Mouse (Mus musculus): ENCODE measurements around the gene Rassf3. TPM values are rescaled to one million over a fixed set of nuclear protein-coding genes. Genes with fewer than 3 reads are reported as not detected.
A peak's percentile ranks its signal among the peaks of the same experiment; 100 is the strongest.

The Rassf3 gene
- polyA plus RNA-seq, 1 experiment from 2014 or later, result 19.2 TPM

DNA sequence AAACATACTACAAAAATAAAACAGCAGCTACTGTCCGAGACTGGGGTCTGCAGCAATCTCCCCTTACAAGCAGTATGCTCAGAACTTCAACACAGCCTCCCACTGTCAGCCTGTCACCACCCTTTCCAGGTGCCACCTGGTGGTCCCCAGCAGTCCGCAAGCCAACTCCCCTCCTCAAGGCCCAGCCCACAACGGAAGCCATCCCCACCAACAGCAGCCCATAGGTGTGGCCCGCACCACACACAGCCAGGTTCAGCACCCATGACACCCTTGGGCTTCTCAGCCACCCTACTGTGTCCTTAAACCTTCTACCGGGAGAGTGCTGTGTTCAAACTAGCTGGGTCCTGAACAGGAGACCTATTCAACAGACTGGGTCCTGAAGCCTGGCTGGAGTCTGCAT lies 51.1 kb downstream of the Rassf3 start:
- WGBS, result 85% methylated on average over 5 of the region's 5 CpGs

DNA sequence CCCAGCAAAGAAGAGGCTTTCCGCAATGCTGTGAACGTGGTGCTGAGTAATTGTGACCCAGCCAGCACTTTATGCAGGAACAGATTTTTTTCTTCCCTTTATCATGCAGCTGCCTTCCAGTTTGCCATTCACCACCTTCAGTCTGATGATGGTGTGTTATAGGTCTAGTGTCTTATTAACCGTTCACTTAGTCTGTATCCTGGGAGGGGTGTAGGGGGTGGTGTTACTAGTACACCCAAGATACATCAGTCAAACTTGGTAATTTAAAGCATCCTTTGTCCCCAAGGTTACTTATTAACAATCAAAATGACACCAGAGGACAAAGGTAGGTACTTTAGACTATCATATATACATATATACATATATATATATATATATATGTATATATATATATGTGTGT lies 51.7 kb downstream of the Rassf3 start:
- Histone ChIP-seq H3K27me3 (ENCODE audit: control insufficient read depth, insufficient read depth, low read length) (no peaks in the 10 kb centered on the region), H3K4me3 (ENCODE audit: low read depth, low read length) (no peak overlapping the region), H3K4me1 (replicated peaks; ENCODE audit: control insufficient read depth, insufficient read depth) (peaks cover 14% of the 10 kb centered on the region), H3K9ac (ENCODE audit: low read length) (no peak overlapping the region), H3K27ac (replicated peaks) (no peak overlapping the region), H3K36me3 (ENCODE audit: control insufficient read depth, insufficient read depth, low read length) (no peaks in the 10 kb centered on the region), H3K9me3 (ENCODE audit: control insufficient read depth, low read length) (no peaks in the 10 kb centered on the region), H3K4me2 (replicated peaks; ENCODE audit: low read depth) (no peak overlapping the region)
- TF ChIP-seq EP300 (optimal IDR thresholded peaks at IDR 0.05) (no peak), CTCF (IDR thresholded peaks at IDR 0.05; ENCODE audit: low read depth) (no peak)
- DNase-seq (ENCODE audit: low spot score) (no peak), ATAC-seq (ENCODE audit: low FRiP score, low TSS enrichment) (no peak)
- WGBS, result 77% methylated on average over 3 of the region's 3 CpGs

More for the DNA sequence above, 51.1 kb downstream of the Rassf3 start:
- Histone ChIP-seq H3K27ac (replicated peaks) (peak overlapping the region; percentile 65), H3K4me3 (ENCODE audit: low read depth, low read length) (no peak overlapping the region), H3K4me2 (replicated peaks; ENCODE audit: low read depth) (no peak overlapping the region), H3K36me3 (ENCODE audit: control insufficient read depth, insufficient read depth, low read length) (no peaks in the 10 kb centered on the region), H3K9me3 (ENCODE audit: control insufficient read depth, low read length) (no peaks in the 10 kb centered on the region), H3K27me3 (ENCODE audit: control insufficient read depth, insufficient read depth, low read length) (no peaks in the 10 kb centered on the region), H3K9ac (ENCODE audit: low read length) (no peak overlapping the region), H3K4me1 (replicated peaks; ENCODE audit: control insufficient read depth, insufficient read depth) (peaks cover 14% of the 10 kb centered on the region)
- DNase-seq (ENCODE audit: low spot score) (no peak), ATAC-seq (ENCODE audit: low FRiP score, low TSS enrichment) (no peak)
- TF ChIP-seq CTCF (IDR thresholded peaks at IDR 0.05; ENCODE audit: low read depth) (no peak; the same call in 1 of the 2 replicates), EP300 (optimal IDR thresholded peaks at IDR 0.05) (no peak)

DNA sequence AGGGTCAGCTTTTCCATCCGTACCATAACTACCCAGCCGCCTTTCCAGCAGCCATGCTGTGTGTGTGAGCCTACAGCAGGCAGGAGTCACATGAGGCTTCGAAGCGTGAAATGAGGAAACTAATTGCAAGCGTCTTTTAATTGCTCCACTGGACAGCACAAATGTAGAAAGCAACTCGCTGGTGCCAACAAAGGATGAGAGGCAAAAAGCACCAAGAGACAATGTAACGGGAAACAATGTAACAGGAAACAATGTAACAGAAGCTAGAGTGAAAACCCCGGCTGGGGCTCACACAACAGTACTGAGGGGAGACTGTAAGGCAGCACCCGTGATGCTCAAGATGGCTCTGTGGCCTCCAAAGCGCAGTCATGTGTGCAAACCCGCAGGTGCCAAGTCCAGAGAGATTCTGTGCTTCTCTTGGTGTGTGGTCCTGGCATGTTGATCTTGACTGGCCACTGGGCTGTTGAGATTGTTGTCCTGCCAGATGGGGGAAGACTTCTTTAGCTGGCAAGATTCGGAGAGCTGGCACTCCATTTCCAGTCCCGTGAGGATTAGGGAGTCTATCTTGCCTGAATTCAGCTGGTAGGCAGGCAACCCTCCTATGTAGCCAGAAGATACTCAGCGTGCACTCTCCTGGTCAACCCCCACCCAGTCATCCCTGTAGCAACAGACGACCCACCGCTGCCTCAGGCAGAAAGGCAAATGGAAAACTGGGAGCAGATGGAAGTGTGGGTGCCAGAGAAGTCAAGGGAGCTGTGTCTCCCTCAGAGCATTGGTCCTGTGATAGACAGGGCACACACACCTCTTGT lies 52.4 kb downstream of the Rassf3 start:
- TF ChIP-seq EP300 (optimal IDR thresholded peaks at IDR 0.05), result no peak
- Histone ChIP-seq H3K9ac (ENCODE audit: low read length) (no peak overlapping the region), H3K4me1 (replicated peaks; ENCODE audit: control insufficient read depth, insufficient read depth) (peaks cover 11% of the 10 kb centered on the region), H3K4me3 (ENCODE audit: low read depth, low read length) (no peak overlapping the region), H3K27ac (replicated peaks) (no peak overlapping the region; the same call in 1 of the 2 replicates), H3K36me3 (ENCODE audit: control insufficient read depth, insufficient read depth, low read length) (no peaks in the 10 kb centered on the region), H3K4me2 (replicated peaks; ENCODE audit: low read depth) (no peak overlapping the region), H3K9me3 (ENCODE audit: control insufficient read depth, low read length) (no peaks in the 10 kb centered on the region), H3K27me3 (ENCODE audit: control insufficient read depth, insufficient read depth, low read length) (no peaks in the 10 kb centered on the region)
- ATAC-seq (ENCODE audit: low FRiP score, low TSS enrichment), result no peak
- no peak for DNase-seq (ENCODE audit: low spot score)
- 80% methylated on average over 16 of the region's 16 CpGs for WGBS

DNA sequence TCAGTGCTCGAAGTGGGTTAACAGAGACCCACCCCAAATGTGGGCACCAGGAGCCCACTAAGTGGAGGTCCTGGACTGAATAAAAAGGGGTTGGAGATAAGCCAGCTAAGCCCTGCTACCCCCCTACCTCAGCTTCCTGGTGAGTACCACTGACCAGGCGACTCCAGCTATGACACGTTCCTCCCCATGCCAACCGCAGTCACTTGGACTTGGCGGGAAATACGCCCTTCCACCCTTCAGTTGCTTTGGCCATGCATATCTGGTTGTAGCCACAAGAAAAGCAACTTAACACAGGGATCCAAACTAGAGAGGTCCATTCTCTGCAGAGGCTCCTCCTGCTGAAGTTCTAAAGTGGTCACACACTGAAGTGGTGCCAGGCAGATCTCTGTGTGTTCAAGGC lies 53.9 kb downstream of the Rassf3 start:
- no peak overlapping the region for H3K27ac ChIP-seq (replicated peaks)
- WGBS, result 87% methylated on average over 6 of the region's 6 CpGs
- peaks cover 4% of the 10 kb centered on the region; the same call in 1 of the 2 replicates for H3K4me1 ChIP-seq (replicated peaks; ENCODE audit: control insufficient read depth, insufficient read depth)

DNA sequence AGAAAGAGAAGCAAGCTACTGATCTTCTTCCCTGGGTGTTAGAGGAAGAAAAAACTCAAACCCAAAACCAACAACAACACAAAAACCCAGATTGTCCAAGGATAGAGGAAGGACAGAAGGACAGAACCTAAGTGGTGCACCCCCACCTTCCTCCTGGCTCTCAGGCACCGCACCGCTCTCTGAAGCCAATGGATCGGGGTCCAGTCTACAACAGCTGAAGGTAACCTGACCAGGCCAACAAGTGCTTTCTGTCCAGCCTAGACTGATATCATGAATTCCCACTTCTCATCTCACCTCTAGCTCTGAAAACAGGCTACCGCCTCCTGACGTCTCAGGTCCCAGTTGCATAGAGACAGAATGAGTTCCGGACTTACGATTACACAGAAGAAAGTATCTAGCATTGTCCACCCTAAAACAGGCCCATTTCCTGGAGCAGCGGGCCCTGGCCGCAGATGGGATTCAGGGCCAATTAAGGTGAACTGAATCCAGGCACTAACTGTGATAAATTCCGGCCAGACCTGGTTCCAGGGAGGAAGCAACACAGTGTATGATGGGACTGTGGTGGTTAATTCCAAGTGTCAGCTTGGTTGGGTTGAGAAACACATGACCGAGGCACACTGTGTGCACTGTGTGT lies 54.4 kb downstream of the Rassf3 start:
- H3K4me3 ChIP-seq (ENCODE audit: low read depth, low read length), result no peak overlapping the region
- peaks cover 4% of the 10 kb centered on the region; the same call in 1 of the 2 replicates for H3K4me1 ChIP-seq (replicated peaks; ENCODE audit: control insufficient read depth, insufficient read depth)
- H3K27ac ChIP-seq (replicated peaks), result no peak overlapping the region
- H3K9me3 ChIP-seq (ENCODE audit: control insufficient read depth, low read length), result no peaks in the 10 kb centered on the region
- no peak overlapping the region for H3K9ac ChIP-seq (ENCODE audit: low read length)
- no peak for ATAC-seq (ENCODE audit: low FRiP score, low TSS enrichment)
- 90% methylated on average over 11 of the region's 11 CpGs for WGBS
- no peaks in the 10 kb centered on the region for H3K27me3 ChIP-seq (ENCODE audit: control insufficient read depth, insufficient read depth, low read length)
- H3K36me3 ChIP-seq (ENCODE audit: control insufficient read depth, insufficient read depth, low read length), result no peaks in the 10 kb centered on the region
- no peak for DNase-seq (ENCODE audit: low spot score)
- no peak overlapping the region for H3K4me2 ChIP-seq (replicated peaks; ENCODE audit: low read depth)
- no peak for TF ChIP-seq CTCF (IDR thresholded peaks at IDR 0.05; ENCODE audit: low read depth)
- no peak for TF ChIP-seq EP300 (optimal IDR thresholded peaks at IDR 0.05)

More for the DNA sequence above, 53.9 kb downstream of the Rassf3 start:
- Histone ChIP-seq H3K4me3 (ENCODE audit: low read depth, low read length) (no peak overlapping the region), H3K9me3 (ENCODE audit: control insufficient read depth, low read length) (no peaks in the 10 kb centered on the region), H3K27me3 (ENCODE audit: control insufficient read depth, insufficient read depth, low read length) (no peaks in the 10 kb centered on the region), H3K9ac (ENCODE audit: low read length) (no peak overlapping the region), H3K36me3 (ENCODE audit: control insufficient read depth, insufficient read depth, low read length) (no peaks in the 10 kb centered on the region), H3K4me2 (replicated peaks; ENCODE audit: low read depth) (no peak overlapping the region)
- DNase-seq (ENCODE audit: low spot score) (no peak), ATAC-seq (ENCODE audit: low FRiP score, low TSS enrichment) (no peak)
- TF ChIP-seq CTCF (IDR thresholded peaks at IDR 0.05; ENCODE audit: low read depth), result no peak
- TF ChIP-seq EP300 (optimal IDR thresholded peaks at IDR 0.05), result no peak

DNA sequence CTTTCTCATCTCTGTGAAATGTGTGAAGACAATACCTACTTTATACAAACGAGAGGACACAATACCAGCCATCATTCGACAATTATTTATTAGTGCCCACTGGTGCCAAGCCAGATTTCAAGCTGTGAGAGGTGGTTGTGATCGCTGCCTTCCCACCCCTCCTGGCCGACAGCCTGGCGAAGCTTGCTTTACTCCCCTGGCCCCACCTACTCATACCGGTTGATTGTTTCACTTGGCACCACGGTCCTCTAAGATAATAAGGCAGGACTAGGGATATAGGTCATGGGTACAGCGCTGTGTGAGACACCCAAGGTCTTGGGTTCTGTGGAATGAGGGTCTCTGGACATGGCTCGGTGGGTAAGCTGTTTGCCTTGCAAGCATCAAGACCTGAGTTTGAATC lies 55.1 kb downstream of the Rassf3 start:
- H3K27ac ChIP-seq (replicated peaks), result no peak overlapping the region
- H3K27me3 ChIP-seq (ENCODE audit: control insufficient read depth, insufficient read depth, low read length), result no peaks in the 10 kb centered on the region
- H3K9me3 ChIP-seq (ENCODE audit: control insufficient read depth, low read length), result no peaks in the 10 kb centered on the region
- TF ChIP-seq EP300 (optimal IDR thresholded peaks at IDR 0.05), result no peak
- TF ChIP-seq CTCF (IDR thresholded peaks at IDR 0.05; ENCODE audit: low read depth), result no peak
- ATAC-seq (ENCODE audit: low FRiP score, low TSS enrichment) (no peak), DNase-seq (ENCODE audit: low spot score) (no peak)
- peaks cover under 1% of the 10 kb centered on the region; the same call in 1 of the 2 replicates for H3K36me3 ChIP-seq (ENCODE audit: control insufficient read depth, insufficient read depth, low read length)
- H3K4me2 ChIP-seq (replicated peaks; ENCODE audit: low read depth), result no peak overlapping the region
- H3K4me1 ChIP-seq (replicated peaks; ENCODE audit: control insufficient read depth, insufficient read depth), result peaks cover 4% of the 10 kb centered on the region; the same call in 1 of the 2 replicates
- 52% methylated on average over 9 of the region's 9 CpGs for WGBS
- H3K9ac ChIP-seq (ENCODE audit: low read length), result no peak overlapping the region
- no peak overlapping the region for H3K4me3 ChIP-seq (ENCODE audit: low read depth, low read length)

All from stomach, postnatal 0 days (tissue).